Mouse (Mus musculus) megakaryocyte progenitor cell, adult 5-6 weeks (primary cell): Measurements from ENCODE around the gene Lrig2. TPM values are rescaled to one million over a fixed set of nuclear protein-coding genes. Genes with fewer than 3 reads are reported as not detected.

Source experiments
- ATAC-seq: replicated peaks from 2 replicates; pipeline ENCODE4 v1.8.0; 2016; ENCODE audit warnings: mild to moderate bottlenecking, moderate TSS enrichment, inconsistent platforms; ENCODE audit not compliant: poor library complexity
- total RNA-seq, 2 experiments: library from RNA; stranded (forward) in 1 of 2; stranded (reverse) in 1 of 2; fragments of 157-497, 149-512 nt in 1 of 2; fragments of 200-1000 nt in 1 of 2; gene quantifications; 2 replicates each; pipeline versions ENCODE4 v1.2.3 to v1.2.4; 2015 to 2017

The Lrig2 gene
- total RNA-seq (2015): 11.1 and 17.4 TPM in 2 replicates
- 10.1 and 19.7 TPM in 2 replicates for total RNA-seq (2017)

GRCm38 (mm10) chr3:104511538-104512423 is at the start of gene Lrig2:
Lrig2 (minus strand) TSS chr3:104511918.
- ATAC-seq: peak; percentile 94

GRCm38 (mm10) chr3:104556624-104557023 is 44.9 kb upstream of the Lrig2 start:
- ATAC-seq: peak; percentile 97

GRCm38 (mm10) chr3:104550594-104550993 is 38.9 kb upstream of the Lrig2 start:
- no peak for ATAC-seq

- 0 out of 2 replicates have a peak, but pooled peaks have one; percentile 44 for ATAC-seq
Measured at GRCm38 (mm10) chr3:104548367-104549087, 36.8 kb upstream of the Lrig2 start.

GRCm38 (mm10) chr3:104543825-104544224 is 32.1 kb upstream of the Lrig2 start:
- peak; percentile 29; the same call in 1 of the 2 replicates for ATAC-seq

GRCm38 (mm10) chr3:104542065-104542429 is 30.3 kb upstream of the Lrig2 start:
- no peak for ATAC-seq

- peak; percentile 100 for ATAC-seq
Measured at GRCm38 (mm10) chr3:104541139-104542064, 29.7 kb upstream of the Lrig2 start.

GRCm38 (mm10) chr3:104540480-104541138 is 28.9 kb upstream of the Lrig2 start:
- ATAC-seq: no peak

GRCm38 (mm10) chr3:104533223-104533622 is 21.5 kb upstream of the Lrig2 start:
- no peak for ATAC-seq

GRCm38 (mm10) chr3:104526115-104526882 is 14.6 kb upstream of the Lrig2 start:
- no peak for ATAC-seq

- no peak for ATAC-seq
Measured at GRCm38 (mm10) chr3:104525516-104525915, 13.8 kb upstream of the Lrig2 start.

- no peak for ATAC-seq
Measured at GRCm38 (mm10) chr3:104525029-104525428, 13.3 kb upstream of the Lrig2 start.

- ATAC-seq: peak; percentile 29; the same call in 1 of the 2 replicates
Measured at GRCm38 (mm10) chr3:104523333-104523871, 11.7 kb upstream of the Lrig2 start.

GRCm38 (mm10) chr3:104521341-104521924 is 9.7 kb upstream of the Lrig2 start:
- no peak for ATAC-seq

GRCm38 (mm10) chr3:104520471-104520870 is 8.8 kb upstream of the Lrig2 start:
- no peak for ATAC-seq

GRCm38 (mm10) chr3:104518931-104519330 is 7.2 kb upstream of the Lrig2 start:
- no peak for ATAC-seq

- ATAC-seq: peak; percentile 92
Measured at GRCm38 (mm10) chr3:104518411-104518810, 6.7 kb upstream of the Lrig2 start.

GRCm38 (mm10) chr3:104517161-104517560 is 5.4 kb upstream of the Lrig2 start:
- peak; percentile 47; the same call in 1 of the 2 replicates for ATAC-seq

- no peak for ATAC-seq
Measured at GRCm38 (mm10) chr3:104514510-104514909, 2.8 kb upstream of the Lrig2 start.
